Mouse (Mus musculus) kidney, adult 2 months (tissue): Measurements from ENCODE around the gene Trim29.

ENCODE experiments used
- CTCF ChIP-seq: fragments of 200-500 bp; conservative IDR thresholded peaks from 2 replicates; pipeline ENCODE4 v1.5.1; 2011; ENCODE audit warnings: low read depth, mild to moderate bottlenecking, control low read depth, low read length, moderate library complexity, mixed read lengths; ENCODE audit not compliant: insufficient read depth, insufficient read length
- POLR2A ChIP-seq: fragments of 200-500 bp; IDR thresholded peaks from one replicate; pipeline ENCODE4 v1.6.1; 2011; ENCODE audit warnings: low read depth, low read length, control low read depth

DNA sequence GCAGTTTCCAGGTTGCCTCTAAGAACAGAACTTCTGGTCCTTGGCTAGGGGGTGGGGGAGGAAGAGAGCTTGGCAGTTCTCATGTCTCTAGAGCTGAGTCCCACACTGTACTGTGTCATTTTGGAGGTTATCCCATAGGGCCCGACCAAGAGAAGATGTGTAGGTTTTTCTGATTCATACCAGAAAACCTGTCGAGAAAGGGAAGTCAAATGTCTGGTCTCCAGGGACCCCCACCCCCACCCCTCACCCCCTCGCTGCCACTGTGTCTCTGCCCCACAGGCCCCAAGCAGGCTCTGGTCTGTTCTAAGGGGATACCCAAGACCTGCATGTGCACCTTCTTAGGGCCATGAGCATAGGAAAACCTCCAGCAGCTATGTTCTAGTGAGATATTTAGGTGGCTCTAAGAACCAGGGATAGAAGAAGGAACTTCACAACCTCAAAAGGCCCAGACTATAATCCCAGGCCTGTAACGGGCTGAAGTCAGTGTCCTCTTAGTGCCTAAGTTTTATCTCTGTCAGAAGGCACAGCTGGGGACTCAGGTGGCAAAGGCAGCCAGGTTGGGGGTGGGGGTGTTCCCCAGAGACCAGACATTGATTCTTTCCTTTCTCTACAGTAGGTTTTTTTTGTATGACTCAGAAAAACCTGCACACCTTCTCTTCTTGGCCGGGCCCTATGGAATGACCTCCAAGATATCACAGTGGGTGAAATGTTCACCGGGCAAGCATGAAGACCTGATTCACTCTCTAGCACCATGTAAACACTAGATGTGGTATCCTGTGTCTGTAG is 1.4 kb upstream of the Trim29 start:
- TF ChIP-seq CTCF (no peak), POLR2A (no peak)
